Mouse (Mus musculus) limb, embryonic 15.5 days (tissue): Measurements from ENCODE around the gene Osbpl3. TPM values are rescaled to one million over a fixed set of nuclear protein-coding genes. Genes with fewer than 3 reads are reported as not detected.

Source experiments
- ATAC-seq: fragments of 200-750 bp; cut with Nextera tagmentation; 2 replicates; pipeline ENCODE4 v1.8.0; 2017; ENCODE audit warnings: low read depth, moderate TSS enrichment; ENCODE audit not compliant: insufficient number of reproducible peaks, low FRiP score, low TSS enrichment
- H3K27ac ChIP-seq: fragments of 300-500 bp; sonication (generic); 2 replicates; pipeline ENCODE4 v1.5.1; 2015; ENCODE audit warnings: moderate library complexity, mild to moderate bottlenecking, inconsistent platforms
- H3K27me3 ChIP-seq: fragments of 300-500 bp; sonication (generic); 2 replicates; pipeline ENCODE4 v1.6.1; 2015; ENCODE audit warnings: inconsistent platforms
- H3K36me3 ChIP-seq: fragments of 300-500 bp; sonication (generic); 2 replicates; pipeline ENCODE4 v1.6.1; 2015; ENCODE audit warnings: inconsistent platforms
- H3K4me1 ChIP-seq: fragments of 300-500 bp; sonication (generic); 2 replicates; pipeline ENCODE4 v1.6.1; 2015; ENCODE audit warnings: inconsistent platforms
- H3K4me2 ChIP-seq: fragments of 300-500 bp; sonication (generic); 2 replicates; pipeline ENCODE4 v1.6.1; 2015; ENCODE audit warnings: mild to moderate bottlenecking, inconsistent platforms
- H3K4me3 ChIP-seq: fragments of 300-500 bp; sonication (generic); 2 replicates; pipeline ENCODE4 v1.5.1; 2015; ENCODE audit warnings: mild to moderate bottlenecking, inconsistent platforms
- H3K9ac ChIP-seq: fragments of 300-500 bp; sonication (generic); 2 replicates; pipeline ENCODE4 v1.6.1; 2015; ENCODE audit warnings: inconsistent platforms
- H3K9me3 ChIP-seq: fragments of 300-500 bp; sonication (generic); 2 replicates; pipeline ENCODE4 v1.6.1; 2016; ENCODE audit warnings: inconsistent platforms
- WGBS: fragments of 180-500 bp; shearing (Covaris S2); methylation state at CpG from one replicate; pipeline ENCODE4 v1.1.7; 2015; 5-methylcytosine and 5-hydroxymethylcytosine counted together
- polyA plus RNA-seq: library from polyadenylated mRNA; unstranded; fragments of >200 nt; fragmentation: Nextera tagmentation; extraction: Ambion mirVana; gene quantifications from 2 replicates; pipeline ENCODE4 v1.2.1, GENCODE M21; 2015

Osbpl3 gene
- polyA plus RNA-seq = 12.8 and 13.9 TPM in 2 replicates

DNA sequence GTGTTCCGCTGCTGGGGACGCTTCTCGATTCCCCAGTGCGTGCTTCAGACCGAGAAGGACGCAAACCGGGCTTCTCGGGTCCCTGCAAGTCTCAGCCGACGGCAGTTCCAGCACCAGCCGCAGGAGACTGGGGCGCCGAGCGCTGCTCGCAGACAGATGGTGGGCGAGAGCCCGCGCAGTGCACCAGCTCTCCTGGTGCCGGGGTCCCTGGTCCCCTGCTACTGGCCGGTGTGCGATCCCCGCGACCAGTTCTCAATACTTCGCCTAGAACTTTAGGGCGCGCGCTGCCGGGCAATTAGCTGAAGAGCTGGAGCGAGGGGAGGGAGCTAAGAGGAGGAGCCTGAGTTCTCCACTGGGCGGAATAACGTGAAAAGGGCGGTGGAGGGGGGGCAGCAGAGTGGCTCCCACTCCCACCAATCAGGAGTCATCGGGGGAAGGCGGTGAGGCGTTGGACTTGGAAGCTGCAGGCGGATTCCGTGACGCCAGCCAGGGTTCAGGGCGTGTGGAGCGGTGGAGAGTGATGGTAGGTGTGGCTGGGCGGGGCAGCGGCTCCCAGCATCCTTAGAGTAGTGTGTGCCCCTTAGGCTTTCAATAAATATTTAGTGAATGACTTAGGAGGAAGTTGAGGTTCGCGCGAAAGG lies at the start of gene Osbpl3:
Osbpl3 (minus strand) TSS at position 373 of the 641 bp plus-strand sequence.
- peak; percentile 94 for ATAC-seq
- under 1% methylated on average over 45 of the region's 45 CpGs for WGBS

DNA sequence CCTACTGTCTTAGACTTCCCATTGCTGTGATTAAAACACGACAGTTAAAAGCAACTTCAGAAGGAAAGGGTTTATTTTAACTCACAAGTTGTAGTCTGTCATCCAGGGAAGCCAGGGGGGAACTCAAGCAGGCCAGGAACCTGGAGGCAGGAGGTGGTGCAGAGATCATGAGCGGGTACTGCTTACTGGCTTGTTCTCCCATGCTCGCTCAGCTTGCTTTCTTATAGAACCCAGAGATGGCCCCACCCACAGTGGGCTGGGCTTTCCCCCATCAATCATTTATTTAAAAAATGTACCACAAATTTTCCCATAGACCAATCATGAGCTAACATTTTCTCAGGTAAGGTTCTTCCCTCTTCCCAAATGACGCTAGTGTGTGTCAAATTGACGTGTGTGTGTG lies 49.5 kb upstream of the Osbpl3 start:
- Histone ChIP-seq H3K27me3 (no peaks in the 10 kb centered on the region), H3K4me3 (no peak overlapping the region), H3K4me1 (peaks cover 15% of the 10 kb centered on the region), H3K27ac (no peak overlapping the region), H3K4me2 (no peak overlapping the region), H3K9ac (no peak overlapping the region), H3K36me3 (no peaks in the 10 kb centered on the region), H3K9me3 (no peaks in the 10 kb centered on the region)
- 88% methylated on average over 5 of the region's 5 CpGs for WGBS
- no peak for ATAC-seq

More for the DNA sequence above, at the start of gene Osbpl3:
- Histone ChIP-seq H3K9me3 (no peaks in the 10 kb centered on the region), H3K4me1 (peaks cover 31% of the 10 kb centered on the region), H3K36me3 (no peaks in the 10 kb centered on the region), H3K27ac (peak within 1 kb of the TSS; percentile 90), H3K27me3 (no peaks in the 10 kb centered on the region), H3K4me2 (peak within 1 kb of the TSS; percentile 94), H3K9ac (peak within 1 kb of the TSS; percentile 61), H3K4me3 (peak within 1 kb of the TSS; percentile 69)

DNA sequence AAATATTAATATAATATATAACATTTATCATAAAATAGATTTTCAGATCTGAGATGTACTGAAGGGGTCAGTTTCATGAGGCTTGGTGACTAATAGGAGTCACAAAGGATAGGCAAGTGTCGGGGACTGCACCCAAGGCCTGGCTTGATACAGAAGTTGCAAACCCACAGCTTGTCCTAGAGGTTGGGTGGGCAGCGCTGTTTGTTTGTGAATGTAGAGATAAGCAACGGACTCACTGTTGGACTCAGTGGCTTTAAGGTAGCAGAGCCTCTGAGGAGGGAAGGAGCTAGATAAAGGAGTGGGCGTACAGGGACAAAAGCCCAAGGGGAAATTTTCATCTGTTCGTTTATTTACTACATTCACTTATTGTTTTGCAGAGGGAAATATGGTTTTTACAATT lies 48.7 kb upstream of the Osbpl3 start:
- Histone ChIP-seq H3K36me3 (no peaks in the 10 kb centered on the region), H3K27ac (no peak overlapping the region), H3K9me3 (no peaks in the 10 kb centered on the region), H3K4me2 (no peak overlapping the region), H3K27me3 (no peaks in the 10 kb centered on the region), H3K4me1 (peaks cover 15% of the 10 kb centered on the region), H3K4me3 (no peak overlapping the region), H3K9ac (no peak overlapping the region)
- 78% methylated on average over 5 of the region's 5 CpGs for WGBS
- no peak for ATAC-seq

- no peaks in the 10 kb centered on the region for H3K9me3 ChIP-seq
- peak overlapping the region; percentile 12 for H3K27ac ChIP-seq
- H3K36me3 ChIP-seq = no peaks in the 10 kb centered on the region
- H3K4me2 ChIP-seq = no peak overlapping the region
- 19% methylated on average over 8 of the region's 8 CpGs for WGBS
- H3K4me3 ChIP-seq = no peak overlapping the region
- ATAC-seq = no peak
- H3K9ac ChIP-seq = no peak overlapping the region
- peaks cover 11% of the 10 kb centered on the region for H3K4me1 ChIP-seq
- H3K27me3 ChIP-seq = no peaks in the 10 kb centered on the region
Observed at GRCm38 (mm10) chr6:50503779-50504178, 47.8 kb upstream of the Osbpl3 start.

DNA sequence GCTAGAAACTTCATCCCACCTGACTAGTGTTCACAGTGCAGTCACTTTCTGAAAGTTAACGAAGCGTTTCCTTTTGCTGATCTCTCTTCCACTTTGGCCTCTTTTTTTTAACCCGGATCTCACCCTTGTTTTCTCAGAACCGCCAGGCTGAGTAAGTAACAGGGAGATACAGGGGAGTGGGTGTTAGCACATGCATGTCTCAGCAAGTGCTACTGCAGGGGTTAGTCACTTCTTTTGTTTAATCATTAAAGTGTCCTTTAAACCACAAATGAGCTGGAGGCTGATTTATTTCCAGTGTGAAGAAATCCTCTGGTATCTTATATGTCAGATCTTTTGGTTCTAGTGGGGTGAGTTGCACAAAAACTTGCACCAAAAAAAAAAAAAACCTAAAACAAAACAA lies 47.0 kb upstream of the Osbpl3 start:
- no peaks in the 10 kb centered on the region for H3K36me3 ChIP-seq
- H3K27ac ChIP-seq = no peak overlapping the region
- no peak overlapping the region for H3K9ac ChIP-seq
- 65% methylated on average over 4 of the region's 4 CpGs for WGBS
- H3K4me3 ChIP-seq = no peak overlapping the region
- H3K4me1 ChIP-seq = peaks cover 9% of the 10 kb centered on the region
- H3K9me3 ChIP-seq = no peaks in the 10 kb centered on the region
- H3K27me3 ChIP-seq = no peaks in the 10 kb centered on the region
- H3K4me2 ChIP-seq = no peak overlapping the region
- no peak for ATAC-seq

- Histone ChIP-seq H3K36me3 (no peaks in the 10 kb centered on the region), H3K9me3 (no peaks in the 10 kb centered on the region), H3K27me3 (no peaks in the 10 kb centered on the region), H3K4me2 (no peak overlapping the region), H3K9ac (no peak overlapping the region), H3K27ac (no peak overlapping the region), H3K4me1 (no peaks in the 10 kb centered on the region; the same call in 1 of the 2 replicates), H3K4me3 (no peak overlapping the region)
- ATAC-seq = no peak
- WGBS = 82% methylated on average over 2 of the region's 2 CpGs
Observed at GRCm38 (mm10) chr6:50498346-50498745, 42.3 kb upstream of the Osbpl3 start.

DNA sequence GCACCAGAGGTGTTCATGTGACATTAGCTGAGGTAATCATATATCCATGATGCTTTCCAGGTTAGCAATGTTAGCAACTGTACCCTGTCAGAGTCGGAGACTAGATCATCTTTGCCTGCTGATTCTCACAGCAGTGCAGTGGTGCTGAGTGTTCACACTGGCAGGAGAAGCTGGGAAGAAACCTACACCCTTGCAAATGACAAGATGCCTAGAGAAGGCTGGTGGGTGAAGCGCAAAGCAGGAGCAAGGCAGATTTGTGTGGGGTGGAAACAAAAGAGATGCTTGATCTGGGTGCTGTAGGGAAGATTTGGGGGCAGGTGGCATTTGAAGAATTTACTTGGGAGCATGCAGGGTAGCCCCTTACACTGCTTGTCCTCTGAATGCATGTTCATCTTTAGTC lies 34.5 kb upstream of the Osbpl3 start:
- Histone ChIP-seq H3K9me3 (no peaks in the 10 kb centered on the region), H3K27ac (no peak overlapping the region), H3K36me3 (no peaks in the 10 kb centered on the region), H3K9ac (no peak overlapping the region), H3K4me2 (no peak overlapping the region), H3K27me3 (no peaks in the 10 kb centered on the region), H3K4me3 (no peak overlapping the region), H3K4me1 (no peaks in the 10 kb centered on the region)
- 85% methylated on average over 2 of the region's 2 CpGs for WGBS
- ATAC-seq = no peak

- no peaks in the 10 kb centered on the region for H3K4me1 ChIP-seq
- no peak overlapping the region for H3K4me3 ChIP-seq
- no peaks in the 10 kb centered on the region for H3K36me3 ChIP-seq
- no peak for ATAC-seq
- no peak overlapping the region for H3K9ac ChIP-seq
- H3K27me3 ChIP-seq = no peaks in the 10 kb centered on the region
- no peak overlapping the region for H3K27ac ChIP-seq
- 58% methylated on average over 9 of the region's 9 CpGs for WGBS
- H3K4me2 ChIP-seq = no peak overlapping the region
- H3K9me3 ChIP-seq = no peaks in the 10 kb centered on the region
Observed at GRCm38 (mm10) chr6:50489380-50489779, 33.4 kb upstream of the Osbpl3 start.

- Histone ChIP-seq H3K27ac (no peak overlapping the region), H3K9ac (no peak overlapping the region), H3K27me3 (no peaks in the 10 kb centered on the region), H3K4me3 (no peak overlapping the region), H3K4me2 (no peak overlapping the region), H3K36me3 (no peaks in the 10 kb centered on the region), H3K4me1 (no peaks in the 10 kb centered on the region), H3K9me3 (no peaks in the 10 kb centered on the region)
- WGBS = 85% methylated on average over 11 of the region's 11 CpGs
- ATAC-seq = no peak
Observed at GRCm38 (mm10) chr6:50486035-50486902, 30.3 kb upstream of the Osbpl3 start.

DNA sequence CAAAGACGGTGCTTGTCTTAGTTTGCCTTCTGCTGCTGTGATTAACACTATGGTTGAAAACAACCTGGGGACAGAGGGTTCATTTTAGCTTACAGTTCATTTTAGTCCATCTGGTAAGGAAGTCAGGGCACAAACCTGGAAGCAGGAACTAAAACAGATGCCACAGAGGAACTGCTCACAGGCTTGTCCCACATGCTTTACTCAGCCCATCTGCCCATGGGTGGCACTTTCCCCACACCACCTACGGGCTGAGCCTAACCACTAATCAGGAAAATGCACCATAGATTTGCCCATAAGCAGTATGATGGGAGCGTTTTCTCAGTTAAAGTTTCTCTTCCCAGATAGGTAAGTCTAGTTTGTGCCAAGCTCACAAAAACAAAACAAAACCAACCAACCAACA lies 27.4 kb upstream of the Osbpl3 start:
- Histone ChIP-seq H3K9ac (no peak overlapping the region), H3K9me3 (no peaks in the 10 kb centered on the region), H3K36me3 (no peaks in the 10 kb centered on the region), H3K4me1 (no peaks in the 10 kb centered on the region), H3K4me2 (no peak overlapping the region), H3K4me3 (no peak overlapping the region), H3K27me3 (no peaks in the 10 kb centered on the region), H3K27ac (no peak overlapping the region)
- 81% methylated on average over 3 of the region's 3 CpGs for WGBS
- no peak for ATAC-seq

- Histone ChIP-seq H3K27ac (no peak overlapping the region), H3K4me3 (no peak overlapping the region), H3K9ac (no peak overlapping the region), H3K4me2 (no peak overlapping the region), H3K36me3 (no peaks in the 10 kb centered on the region), H3K4me1 (no peaks in the 10 kb centered on the region), H3K27me3 (no peaks in the 10 kb centered on the region), H3K9me3 (no peaks in the 10 kb centered on the region)
- no peak for ATAC-seq
- 81% methylated on average over 5 of the region's 5 CpGs for WGBS
Observed at GRCm38 (mm10) chr6:50481460-50481859, 25.5 kb upstream of the Osbpl3 start.

- Histone ChIP-seq H3K36me3 (no peaks in the 10 kb centered on the region), H3K4me2 (no peak overlapping the region), H3K9ac (no peak overlapping the region), H3K27ac (no peak overlapping the region), H3K4me1 (0 out of 2 replicates have a peak, but pooled peaks cover 5% of the 10 kb centered on the region), H3K9me3 (no peaks in the 10 kb centered on the region), H3K27me3 (no peaks in the 10 kb centered on the region), H3K4me3 (no peak overlapping the region)
- WGBS = 71% methylated on average over 3 of the region's 3 CpGs
- no peak for ATAC-seq
Observed at GRCm38 (mm10) chr6:50466451-50466850, 10.4 kb upstream of the Osbpl3 start.
